Mouse (Mus musculus) heart, adult 8-10 months (tissue): ENCODE measurements around the gene Cltb. TPM values are rescaled to one million over a fixed set of nuclear protein-coding genes. Genes with fewer than 3 reads are reported as not detected.

Source experiments
- DNase-seq: peaks from one replicate; pipeline ENCODE4 v3.0.0; 2022; ENCODE audit warnings: low spot score
- total RNA-seq, 4 experiments: library from RNA; stranded (reverse); gene quantifications; 2 replicates each; pipeline ENCODE4 v1.2.4; 2022

Gene Cltb
- total RNA-seq, 4 experiments from 2014 or later = 86.1 to 103 (median 94.1) TPM

- DNase-seq = no peak
These were observed 14.9 kb downstream of the Cltb start for GRCm38 (mm10) chr13:54596107-54596690.

DNA sequence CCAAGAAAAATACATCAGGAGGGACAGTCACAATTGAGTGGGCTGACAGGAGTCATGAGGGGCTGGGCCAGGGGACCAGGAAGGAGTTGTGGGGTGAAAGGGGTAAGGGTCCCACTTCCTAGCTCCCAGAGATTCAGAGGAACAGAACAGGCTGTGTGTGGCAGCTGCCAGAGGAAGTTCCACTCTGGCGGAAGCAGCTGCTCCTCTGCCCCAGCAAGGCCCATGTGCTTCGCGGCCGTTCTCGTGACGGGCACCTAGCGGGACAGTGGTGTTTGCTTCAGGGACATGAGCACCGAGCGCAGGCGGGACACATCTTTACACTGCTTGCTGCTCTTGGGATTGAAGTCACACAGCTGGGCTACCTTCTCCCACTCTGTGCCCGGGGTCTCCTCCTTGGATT lies 17.5 kb downstream of the Cltb start:
- no peak for DNase-seq

- DNase-seq = no peak
These were observed 19.3 kb downstream of the Cltb start for GRCm38 (mm10) chr13:54591776-54592356.

GRCm38 (mm10) chr13:54589996-54590951 lies 20.9 kb downstream of the Cltb start, which contains the start of the genes Nop16 and Higd2a:
Nop16 (minus strand) TSS chr13:54590090.
Higd2a (plus strand) TSS chr13:54590207.
- DNase-seq = peak; percentile 99

- DNase-seq = no peak
These were observed 21.6 kb downstream of the Cltb start for GRCm38 (mm10) chr13:54589414-54589995.

DNA sequence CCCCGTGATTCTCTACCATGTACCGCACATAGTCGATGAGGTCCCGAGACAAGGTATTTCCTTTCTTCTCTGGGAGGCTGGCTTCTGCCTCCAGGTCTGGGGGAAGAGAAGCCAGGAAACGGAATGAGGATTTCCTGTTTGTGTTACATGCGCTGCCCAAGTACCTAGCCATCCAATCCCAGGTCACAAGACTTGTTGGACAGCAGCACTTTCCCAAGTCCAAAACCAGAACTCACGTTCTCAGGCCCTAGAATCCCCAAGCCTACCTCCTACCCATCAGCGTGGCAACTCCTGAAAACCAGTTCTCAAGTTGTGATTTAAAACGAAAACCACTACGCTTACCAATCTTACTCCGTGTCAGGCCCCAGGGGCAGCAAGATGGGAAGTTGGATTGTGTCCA lies 25.3 kb downstream of the Cltb start:
- DNase-seq = no peak

GRCm38 (mm10) chr13:54582860-54583259 lies 28.3 kb downstream of the Cltb start:
- no peak for DNase-seq

- DNase-seq = no peak
These were observed 29.0 kb downstream of the Cltb start for GRCm38 (mm10) chr13:54582126-54582525.

- no peak for DNase-seq
These were observed 29.8 kb downstream of the Cltb start for GRCm38 (mm10) chr13:54581385-54581784.

DNA sequence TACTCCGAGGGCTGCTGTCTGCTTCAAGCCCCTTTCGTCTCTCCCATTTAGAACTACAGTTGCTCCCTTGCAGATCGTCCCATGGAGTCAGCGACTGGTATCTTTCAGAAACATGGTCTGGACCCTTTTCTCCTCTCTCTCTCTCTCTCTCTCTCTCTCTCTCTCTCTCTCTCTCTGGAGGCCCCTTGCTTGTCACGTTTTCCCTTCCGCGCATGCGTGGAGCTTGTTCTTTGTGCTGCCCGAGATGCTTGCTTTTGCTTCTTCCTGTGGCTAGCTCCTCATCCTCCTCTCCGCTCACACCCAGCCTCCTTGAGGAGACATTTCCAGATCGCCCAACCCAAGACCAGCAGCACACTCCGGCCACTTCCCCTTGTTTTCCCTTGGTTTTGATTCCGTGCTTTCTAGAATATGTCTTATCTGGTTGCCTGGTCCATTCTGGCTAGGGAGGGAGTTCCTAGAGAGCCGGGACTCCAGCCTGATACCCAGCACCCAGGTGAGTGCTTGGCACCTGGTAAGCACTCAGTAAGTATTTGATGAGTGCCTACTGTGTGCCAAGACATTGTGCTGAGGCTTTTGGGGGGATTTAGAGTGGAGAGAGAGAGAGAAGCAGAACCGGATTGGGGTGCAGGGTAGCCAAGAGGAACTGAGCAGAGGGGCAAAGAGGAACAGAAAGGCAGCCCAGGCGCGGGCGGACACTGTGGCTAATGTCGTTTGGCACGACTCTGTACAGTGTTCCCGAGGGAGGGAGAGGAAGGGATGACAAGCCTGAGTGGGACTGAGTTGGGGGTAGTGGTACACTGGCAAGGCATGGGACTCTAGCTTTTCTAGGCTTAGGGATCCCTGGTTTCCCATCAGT lies 33.3 kb downstream of the Cltb start:
- no peak for DNase-seq

GRCm38 (mm10) chr13:54575489-54575888 lies 35.7 kb downstream of the Cltb start:
- no peak for DNase-seq

GRCm38 (mm10) chr13:54574854-54575481 lies 36.2 kb downstream of the Cltb start, which contains the start of gene Arl10:
Arl10 (plus strand) TSS chr13:54575015.
- peak; percentile 67 for DNase-seq

- no peak for DNase-seq
These were observed 38.5 kb downstream of the Cltb start for GRCm38 (mm10) chr13:54572621-54573020.

GRCm38 (mm10) chr13:54571637-54572036 lies 39.5 kb downstream of the Cltb start:
- DNase-seq = no peak

GRCm38 (mm10) chr13:54570736-54571135 lies 40.4 kb downstream of the Cltb start:
- no peak for DNase-seq

DNA sequence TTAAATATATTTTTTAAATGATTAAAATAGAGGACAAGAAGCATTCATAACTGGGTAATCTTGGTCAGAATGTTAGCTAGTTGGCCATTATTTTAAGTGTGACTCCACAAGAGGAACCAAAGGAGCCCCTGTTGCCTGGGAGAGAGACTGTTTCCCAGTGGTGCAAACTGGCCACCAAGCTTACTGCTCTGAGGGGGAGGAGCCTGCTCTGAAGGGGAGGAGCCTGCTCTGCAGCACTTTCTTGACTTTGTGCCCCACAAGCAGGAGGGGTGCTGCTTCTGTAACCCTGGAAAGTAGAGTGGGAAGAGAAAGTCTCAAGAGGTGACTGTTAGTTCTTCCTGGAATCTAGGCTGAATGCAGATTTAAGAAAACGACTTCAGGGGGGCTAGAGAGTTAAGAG lies 41.9 kb downstream of the Cltb start:
- DNase-seq = no peak

- no peak for DNase-seq
These were observed 42.8 kb downstream of the Cltb start for GRCm38 (mm10) chr13:54568380-54568779.

GRCm38 (mm10) chr13:54565594-54566345 lies 45.4 kb downstream of the Cltb start:
- peak; percentile 52 for DNase-seq

GRCm38 (mm10) chr13:54565201-54565581 lies 46.0 kb downstream of the Cltb start, which contains the start of gene 4833439L19Rik:
4833439L19Rik (minus strand) TSS chr13:54565435.
- peak; percentile 93 for DNase-seq
